Mouse (Mus musculus) CH12.LX (cell line): ENCODE results near the gene BC052040. TPM values are rescaled to one million over a fixed set of nuclear protein-coding genes. Genes with fewer than 3 reads are reported as not detected.

Source experiments
- DNase-seq: peaks from one replicate; pipeline ENCODE4 v3.0.0-alpha.2; 2013; ENCODE audit errors: extremely low read depth
- H3K27ac ChIP-seq: 2 replicates; pipeline ENCODE4 v1.5.1; 2012; ENCODE audit warnings: low read depth, mild to moderate bottlenecking, control low read depth, moderate library complexity; ENCODE audit not compliant: insufficient read depth
- H3K27me3 ChIP-seq: replicated peaks from 2 replicates; pipeline ENCODE3; 2012; ENCODE audit warnings: inconsistent platforms
- H3K36me3 ChIP-seq, 2 experiments: replicated peaks in 1 of 2; 2 replicates each; pipeline versions ENCODE3 to v1.6.1; 2012; ENCODE audit warnings: inconsistent platforms in 1 of 2, low read length in 1 of 2, mild to moderate bottlenecking in 1 of 2, mixed read lengths in 1 of 2, moderate library complexity in 1 of 2; ENCODE audit not compliant: control insufficient read depth in 1 of 2, insufficient read depth in 1 of 2
- H3K4me1 ChIP-seq, 2 experiments: 2 replicates each; pipeline ENCODE4 v1.6.1; 2012; ENCODE audit warnings: inconsistent platforms in 1 of 2, moderate library complexity in 1 of 2; ENCODE audit not compliant: insufficient read depth in 2 of 2, control insufficient read depth in 1 of 2
- H3K4me2 ChIP-seq: 2 replicates; pipeline ENCODE4 v1.6.1; 2012; ENCODE audit warnings: low read depth, mild to moderate bottlenecking, control low read depth; ENCODE audit not compliant: poor library complexity, insufficient read depth, severe bottlenecking
- H3K4me3 ChIP-seq, 3 experiments: fragments of 150-350 bp in 1 of 3; sonication (generic) in 1 of 3; replicated peaks in 1 of 3; 2 replicates each; pipeline versions ENCODE3 to v1.5.1; 2011 to 2012; ENCODE audit warnings: low read depth in 2 of 3, low read length in 2 of 3, mild to moderate bottlenecking in 2 of 3, moderate library complexity in 2 of 3, control low read depth in 1 of 3, improper control_type of control experiment in 1 of 3, inconsistent platforms in 1 of 3, mixed read lengths in 1 of 3; ENCODE audit not compliant: poor library complexity in 1 of 3
- H3K79me2 ChIP-seq: replicated peaks from 2 replicates; pipeline ENCODE4 v1.6.1; 2012; ENCODE audit warnings: mild to moderate bottlenecking, moderate library complexity; ENCODE audit not compliant: control insufficient read depth, poor library complexity, insufficient read depth, severe bottlenecking; ENCODE audit errors: extremely low read depth
- H3K9ac ChIP-seq: 2 replicates; pipeline ENCODE4 v1.6.1; 2012; ENCODE audit warnings: low read depth, mild to moderate bottlenecking, control low read depth, moderate library complexity; ENCODE audit not compliant: insufficient read depth
- H3K9me3 ChIP-seq: replicated peaks from 2 replicates; pipeline ENCODE3; 2012; ENCODE audit warnings: low read length, inconsistent platforms, mixed read lengths
- BHLHE40 ChIP-seq: IDR thresholded peaks from 2 replicates; pipeline ENCODE4 v1.6.1; 2011; ENCODE audit warnings: mild to moderate bottlenecking, low read depth, low read length, improper control_type of control experiment
- CHD1 ChIP-seq: IDR thresholded peaks from 2 replicates; pipeline ENCODE4 v1.6.1; 2012; ENCODE audit warnings: low read depth, low read length, improper control_type of control experiment, inconsistent platforms
- E2F4 ChIP-seq: IDR thresholded peaks from 2 replicates; pipeline ENCODE4 v1.6.1; 2011; ENCODE audit warnings: low read depth, low read length, improper control_type of control experiment; ENCODE audit not compliant: insufficient replicate concordance
- ELF1 ChIP-seq: IDR thresholded peaks from 2 replicates; pipeline ENCODE4 v1.6.1; 2014; ENCODE audit warnings: low read depth, mild to moderate bottlenecking, inconsistent platforms, low read length, improper control_type of control experiment
- EP300 ChIP-seq: IDR thresholded peaks from 2 replicates; pipeline ENCODE4 v1.6.1; 2011; ENCODE audit warnings: low read length, improper control_type of control experiment
- ETS1 ChIP-seq: conservative IDR thresholded peaks from 2 replicates; pipeline ENCODE4 v1.6.1; 2012; ENCODE audit warnings: low read depth, mild to moderate bottlenecking, inconsistent platforms, low read length, improper control_type of control experiment, moderate library complexity
- GABPA ChIP-seq: IDR thresholded peaks from 2 replicates; pipeline ENCODE4 v1.6.1; 2012; ENCODE audit warnings: low read depth, low read length, improper control_type of control experiment, inconsistent platforms; ENCODE audit not compliant: insufficient replicate concordance
- IRF4 ChIP-seq: IDR thresholded peaks from 2 replicates; pipeline ENCODE4 v1.6.1; 2014; ENCODE audit warnings: low read depth, mild to moderate bottlenecking, inconsistent platforms, low read length, improper control_type of control experiment
- JUN ChIP-seq: IDR thresholded peaks from 2 replicates; pipeline ENCODE4 v1.6.1; 2011; ENCODE audit warnings: low read depth, mild to moderate bottlenecking, low read length, improper control_type of control experiment, moderate library complexity; ENCODE audit not compliant: insufficient read depth
- JUND ChIP-seq: conservative IDR thresholded peaks from 2 replicates; pipeline ENCODE4 v1.6.1; 2011; ENCODE audit warnings: low read depth, low read length, improper control_type of control experiment
- KAT2A ChIP-seq: IDR thresholded peaks from 2 replicates; pipeline ENCODE4 v1.6.1; 2012; ENCODE audit warnings: low read length, improper control_type of control experiment, inconsistent platforms; ENCODE audit not compliant: insufficient replicate concordance
- MAX ChIP-seq: IDR thresholded peaks from 2 replicates; pipeline ENCODE4 v1.6.1; 2011; ENCODE audit warnings: low read length, improper control_type of control experiment
- MAZ ChIP-seq: IDR thresholded peaks from 2 replicates; pipeline ENCODE4 v1.6.1; 2012; ENCODE audit warnings: low read depth, mild to moderate bottlenecking, inconsistent platforms, low read length, improper control_type of control experiment, moderate library complexity
- MEF2A ChIP-seq: IDR thresholded peaks from 2 replicates; pipeline ENCODE4 v1.6.1; 2014; ENCODE audit warnings: low read depth, mild to moderate bottlenecking, inconsistent platforms, low read length, improper control_type of control experiment, borderline replicate concordance
- MXI1 ChIP-seq: IDR thresholded peaks from 2 replicates; pipeline ENCODE4 v1.6.1; 2011; ENCODE audit warnings: mild to moderate bottlenecking, low read depth, low read length, improper control_type of control experiment
- MYC ChIP-seq: IDR thresholded peaks from 2 replicates; pipeline ENCODE4 v1.6.1; 2011; ENCODE audit warnings: low read depth, mild to moderate bottlenecking, improper control_type of control experiment, low read length
- NELFE ChIP-seq: IDR thresholded peaks from 2 replicates; pipeline ENCODE4 v1.6.1; 2011; ENCODE audit warnings: low read depth, low read length, improper control_type of control experiment
- NRF1 ChIP-seq: IDR thresholded peaks from 2 replicates; pipeline ENCODE4 v1.6.1; 2014; ENCODE audit warnings: low read depth, mild to moderate bottlenecking, inconsistent platforms, low read length, improper control_type of control experiment, moderate library complexity
- PAX5 ChIP-seq: IDR thresholded peaks from 2 replicates; pipeline ENCODE4 v1.6.1; 2012; ENCODE audit warnings: low read length, inconsistent platforms, mixed read lengths
- POLR2A ChIP-seq: IDR thresholded peaks from 2 replicates; pipeline ENCODE4 v1.6.1; 2011; ENCODE audit warnings: low read depth, mild to moderate bottlenecking, improper control_type of control experiment, low read length
- RAD21 ChIP-seq: IDR thresholded peaks from 2 replicates; pipeline ENCODE4 v1.6.1; 2011; ENCODE audit warnings: low read depth, mild to moderate bottlenecking, low read length, improper control_type of control experiment, moderate library complexity
- RCOR1 ChIP-seq: conservative IDR thresholded peaks from 2 replicates; pipeline ENCODE4 v1.6.1; 2012; ENCODE audit warnings: low read depth, mild to moderate bottlenecking, inconsistent platforms, low read length, improper control_type of control experiment
- SIN3A ChIP-seq: IDR thresholded peaks from 2 replicates; pipeline ENCODE4 v1.6.1; 2012; ENCODE audit warnings: low read length, improper control_type of control experiment, inconsistent platforms
- SMC3 ChIP-seq: IDR thresholded peaks from 2 replicates; pipeline ENCODE4 v1.6.1; 2011; ENCODE audit warnings: low read depth, low read length, improper control_type of control experiment
- TBP ChIP-seq: conservative IDR thresholded peaks from 2 replicates; pipeline ENCODE4 v1.6.1; 2011; ENCODE audit warnings: low read depth, low read length, improper control_type of control experiment
- TCF12 ChIP-seq: IDR thresholded peaks from 2 replicates; pipeline ENCODE4 v1.6.1; 2014; ENCODE audit warnings: low read depth, mild to moderate bottlenecking, inconsistent platforms, low read length, improper control_type of control experiment
- USF1 ChIP-seq: IDR thresholded peaks from 2 replicates; pipeline ENCODE4 v1.6.1; 2014; ENCODE audit warnings: low read depth, mild to moderate bottlenecking, inconsistent platforms, low read length, improper control_type of control experiment
- ZC3H11A ChIP-seq: IDR thresholded peaks from 2 replicates; pipeline ENCODE4 v1.6.1; 2012; ENCODE audit warnings: low read depth, mild to moderate bottlenecking, inconsistent platforms, low read length, improper control_type of control experiment
- ZKSCAN1 ChIP-seq: IDR thresholded peaks from 2 replicates; pipeline ENCODE4 v1.6.1; 2012; ENCODE audit warnings: low read depth, inconsistent platforms, low read length, improper control_type of control experiment, borderline replicate concordance
- ZMIZ1 ChIP-seq: IDR thresholded peaks from 2 replicates; pipeline ENCODE4 v1.6.1; 2012; ENCODE audit warnings: low read depth, mild to moderate bottlenecking, inconsistent platforms, low read length, improper control_type of control experiment
- ZNF384 ChIP-seq: IDR thresholded peaks from 2 replicates; pipeline ENCODE4 v1.6.1; 2012; ENCODE audit warnings: low read depth, low read length, improper control_type of control experiment, inconsistent platforms
- dilution Hi-C: fragments of 300-500 bp; cut with MboI; formaldehyde crosslinking; loops from 2 replicates; pipeline ENCODE4 v1.14.3; 2020; ENCODE audit warnings: low sequenced_read_pairs; ENCODE audit not compliant: extremely low pct_unique_long_range_greater_than_20kb, extremely low pct_ligation_motif_present
- in situ Hi-C: fragments of 300-500 bp; cut with MboI; formaldehyde crosslinking; loops from 3 replicates; pipeline ENCODE4 v1.14.3; 2019; ENCODE audit warnings: low sequenced_read_pairs, low pct_ligation_motif_present, low pct_unique_long_range_greater_than_20kb, mixed read lengths
- polyA plus RNA-seq: library from polyadenylated mRNA; unstranded; fragments of >175 nt; gene quantifications from 2 replicates; pipeline ENCODE4 v1.2.1, GENCODE M21; 2012; ENCODE audit warnings: low read depth; ENCODE audit not compliant: insufficient read length
- total RNA-seq, 2 experiments: library from RNA; depleted of rRNA; stranded (reverse); fragments of 300-350 nt in 1 of 2; fragments of >200 nt in 1 of 2; gene quantifications; 2 replicates each; pipeline ENCODE4 v1.2.3; 2012 to 2014

Gene BC052040
- total and polyA plus RNA-seq, 3 experiments = 5.9 to 16.5 (median 6.5) TPM

DNA sequence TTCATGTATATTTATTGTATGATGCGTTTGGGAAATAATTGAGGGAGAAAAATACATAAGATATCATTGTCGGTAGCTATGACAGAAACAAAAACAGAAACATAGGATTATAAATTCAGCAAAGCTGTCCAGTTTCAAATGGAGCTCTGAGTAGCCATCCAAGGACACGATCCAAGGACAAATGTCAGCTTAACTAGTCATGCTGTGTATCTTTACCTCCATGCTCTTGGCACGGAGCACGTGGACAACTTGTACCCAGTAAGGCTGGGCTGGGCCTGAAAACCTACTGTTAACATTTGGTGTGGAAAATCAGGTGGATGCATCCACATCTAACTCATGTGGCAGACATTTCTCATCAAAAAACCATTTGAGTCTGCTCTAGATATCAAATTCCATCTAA, 41.8 kb upstream of the BC052040 start:
- no peaks in the 10 kb centered on the region for H3K79me2 ChIP-seq
- in situ Hi-C loops = no loop called here
- no peak for TF ChIP-seq USF1
- TF ChIP-seq ZC3H11A = no peak
- no peak for TF ChIP-seq NELFE
- TF ChIP-seq PAX5 = no peak
- TF ChIP-seq CHD1 = no peak
- no peak for TF ChIP-seq ELF1
- TF ChIP-seq IRF4 = no peak
- no peak for TF ChIP-seq NRF1
- no peak for TF ChIP-seq RAD21
- TF ChIP-seq, all 38 proteins: peak for 0
- Histone ChIP-seq H3K9me3 (no peaks in the 10 kb centered on the region), H3K27ac (no peak overlapping the region), H3K9ac (no peak overlapping the region), H3K4me3 (no peak overlapping the region), H3K4me2 (no peak overlapping the region), H3K36me3 (no peaks in the 10 kb centered on the region), H3K4me1 (peaks cover 0 to 17% of the 10 kb centered on the region in 2 experiments; a peak in 2 of 4 replicates), H3K27me3 (no peaks in the 10 kb centered on the region)
- dilution Hi-C loops = no loop called here
- no peak for DNase-seq

DNA sequence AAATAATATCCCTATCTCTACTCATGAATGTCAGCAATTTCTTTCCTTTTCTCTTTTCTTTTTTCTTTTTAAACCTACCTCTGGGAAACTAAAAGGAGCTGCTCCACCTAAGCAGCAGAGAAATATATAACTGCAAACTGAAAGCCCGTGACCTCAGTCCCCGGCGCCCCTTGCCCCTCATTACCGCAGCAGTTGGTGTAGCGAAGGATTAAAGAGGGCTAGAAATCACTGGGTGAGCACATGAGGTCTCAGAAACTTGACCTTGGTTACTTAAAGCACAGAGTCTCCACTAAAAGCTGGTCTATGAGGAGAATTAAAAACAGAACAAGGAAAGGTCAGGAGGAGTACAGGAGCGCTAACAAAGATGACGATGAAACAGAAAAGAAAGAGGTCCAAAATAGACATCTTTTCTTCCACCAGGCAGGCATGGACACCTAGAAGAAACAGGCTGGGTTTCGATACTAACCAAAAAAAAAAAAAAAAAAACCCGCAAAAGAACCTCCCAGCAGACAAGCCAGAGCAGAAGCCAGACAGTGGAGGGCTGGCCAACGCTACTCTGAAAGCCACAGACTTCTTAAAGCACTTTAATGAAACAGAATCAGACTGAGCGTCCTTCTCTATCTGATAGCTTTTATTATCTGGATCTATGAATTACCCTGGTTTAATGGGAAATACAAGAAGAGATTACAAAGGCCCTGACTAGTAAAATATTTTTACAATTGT, 39.0 kb upstream of the BC052040 start:
- dilution Hi-C loops = no loop called here
- peak overlapping the region; percentile 48 for H3K9ac ChIP-seq

More for the DNA sequence above, 39.0 kb upstream of the BC052040 start:
- peak overlapping the region in 1 of 3 experiments; percentile 14 for H3K4me3 ChIP-seq
- no peaks in the 10 kb centered on the region for H3K79me2 ChIP-seq
- no peaks in the 10 kb centered on the region for H3K36me3 ChIP-seq
- DNase-seq = peak; percentile 45
- no peaks in the 10 kb centered on the region for H3K9me3 ChIP-seq
- no peaks in the 10 kb centered on the region for H3K27me3 ChIP-seq
- no peak overlapping the region for H3K27ac ChIP-seq
- TF ChIP-seq GABPA = no peak
- no peak for TF ChIP-seq ZKSCAN1
- no peak for TF ChIP-seq RAD21
- no peak for TF ChIP-seq MXI1
- TF ChIP-seq MAX = 0 out of 2 replicates have a peak, but pooled peaks have one; percentile 9
- no peak for TF ChIP-seq TCF12
- no peak for TF ChIP-seq NELFE
- TF ChIP-seq ZMIZ1 = no peak
- TF ChIP-seq CHD1 = no peak
- no peak for TF ChIP-seq MYC
- TF ChIP-seq JUND = no peak
- TF ChIP-seq E2F4 = no peak
- no peak for TF ChIP-seq ETS1
- no peak for TF ChIP-seq PAX5
- no peak for TF ChIP-seq RCOR1
- TF ChIP-seq SMC3 = no peak
- TF ChIP-seq IRF4 = peak; percentile 38; the same call in 1 of the 2 replicates
- TF ChIP-seq ZNF384 = peak; percentile 96
- no peak for TF ChIP-seq TBP
- TF ChIP-seq JUN = no peak
- 0 out of 2 replicates have a peak, but pooled peaks have one; percentile 16 for TF ChIP-seq POLR2A
- TF ChIP-seq MAZ = no peak
- 0 out of 2 replicates have a peak, but pooled peaks have one; percentile 13 for TF ChIP-seq BHLHE40
- 0 out of 2 replicates have a peak, but pooled peaks have one; percentile 27 for TF ChIP-seq EP300
- no peak for TF ChIP-seq SIN3A
- no peak for TF ChIP-seq KAT2A
- no peak for TF ChIP-seq ELF1
- 0 out of 2 replicates have a peak, but pooled peaks have one; percentile 23 for TF ChIP-seq MEF2A
- H3K4me2 ChIP-seq = peak overlapping the region; percentile 95
- H3K4me1 ChIP-seq = peaks cover 0 to 17% of the 10 kb centered on the region in 2 experiments; a peak in 2 of 4 replicates
- in situ Hi-C loops = no loop called here
